Mouse (Mus musculus) CH12.LX (cell line): ENCODE measurements around the gene Synpo2.

Experiments
- CHD1 ChIP-seq: IDR thresholded peaks from 2 replicates; pipeline ENCODE4 v1.6.1; 2012; ENCODE audit warnings: low read depth, low read length, improper control_type of control experiment, inconsistent platforms
- CTCF ChIP-seq, 2 experiments: IDR thresholded peaks in 1 of 2; conservative IDR thresholded peaks in 1 of 2; 2 replicates each; pipeline ENCODE4 v1.5.1; 2011 to 2012; ENCODE audit warnings: low read depth in 2 of 2, low read length in 2 of 2, improper control_type of control experiment in 1 of 2, inconsistent platforms in 1 of 2, mild to moderate bottlenecking in 1 of 2, moderate library complexity in 1 of 2
- POLR2A ChIP-seq: IDR thresholded peaks from 2 replicates; pipeline ENCODE4 v1.6.1; 2011; ENCODE audit warnings: low read depth, mild to moderate bottlenecking, improper control_type of control experiment, low read length
- TBP ChIP-seq: conservative IDR thresholded peaks from 2 replicates; pipeline ENCODE4 v1.6.1; 2011; ENCODE audit warnings: low read depth, low read length, improper control_type of control experiment
- USF1 ChIP-seq: IDR thresholded peaks from 2 replicates; pipeline ENCODE4 v1.6.1; 2014; ENCODE audit warnings: low read depth, mild to moderate bottlenecking, inconsistent platforms, low read length, improper control_type of control experiment
- ZNF384 ChIP-seq: IDR thresholded peaks from 2 replicates; pipeline ENCODE4 v1.6.1; 2012; ENCODE audit warnings: low read depth, low read length, improper control_type of control experiment, inconsistent platforms

DNA sequence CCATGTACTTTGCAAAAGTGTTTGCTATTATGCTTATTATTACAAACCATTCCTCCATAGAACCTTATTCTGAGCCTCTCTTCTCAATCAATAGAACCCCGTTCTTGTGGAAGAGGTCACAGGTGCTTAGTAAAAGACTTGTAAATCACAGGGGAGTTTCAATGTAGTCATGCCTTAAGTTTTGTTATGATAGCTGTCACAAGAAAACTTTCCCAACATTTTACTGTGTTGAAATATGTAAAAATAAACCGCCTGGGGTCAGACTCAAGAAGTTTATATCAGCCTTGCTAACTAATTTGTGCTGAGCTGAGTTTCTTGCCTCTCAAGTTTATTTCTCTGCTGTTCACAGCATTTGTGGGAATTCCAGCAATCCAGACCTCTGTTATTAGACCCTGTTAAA, 103.8 kb downstream of the Synpo2 start:
- no peak for TF ChIP-seq ZNF384
- no peak for TF ChIP-seq CTCF (conservative IDR thresholded peaks at IDR 0.05 in 1 of 2, IDR thresholded peaks at IDR 0.05 in 1 of 2; ENCODE audit: low read depth in 2 of 2, low read length in 2 of 2)
- TF ChIP-seq POLR2A: no peak
- no peak for TF ChIP-seq USF1
- no peak for TF ChIP-seq CHD1
- no peak for TF ChIP-seq TBP
